Comparison of ENCODE assay signal across 8 mouse cellular contexts in genomic region chr1:23382037-23382436, GRCm38 (mm10). TPM values are rescaled to one million over a fixed set of nuclear protein-coding genes. Genes with fewer than 3 reads are reported as not detected.
A peak's percentile ranks its signal among the peaks of the same experiment; 100 is the strongest.
DNase-seq lines count a peak whose midpoint lies in the region; ATAC-seq lines count a peak whose summit lies in the region.

No protein-coding gene starts in this region.

- H3K27ac ChIP-seq in liver, embryonic 12.5 days = peak overlapping the region; percentile 92; the same call in 1 of the 2 replicates

- DNase-seq in embryo, embryonic 10.5 days (ENCODE audit: low spot score) = peak; percentile 18
- DNase-seq in embryo, embryonic 9.5 days (ENCODE audit: extremely low spot score) = no peak
- DNase-seq in retina, embryonic 14.5 days (ENCODE audit: low spot score) = peak; percentile 8
- no peak for DNase-seq in retina, postnatal 1 day
- DNase-seq in ovary, postnatal 36 days (ENCODE audit: low spot score) = no peak
- DNase-seq in layer of hippocampus, adult 8-10 months (ENCODE audit: low spot score in 2 of 2) = no peak

- peaks cover 67% of the 10 kb centered on the region for H3K4me1 ChIP-seq in liver, embryonic 12.5 days

- WGBS in liver, embryonic 12.5 days (ENCODE audit: insufficient replicate concordance) = 6% methylated on average over 9 of the region's 9 CpGs

- H3K36me3 ChIP-seq in liver, embryonic 12.5 days = peaks cover 19% of the 10 kb centered on the region

- H3K9ac ChIP-seq in liver, embryonic 12.5 days = peak overlapping the region; percentile 96

- peak overlapping the region; percentile 90 for H3K4me3 ChIP-seq in liver, embryonic 12.5 days

- no peaks in the 10 kb centered on the region for H3K27me3 ChIP-seq in liver, embryonic 12.5 days (replicated peaks)

- H3K9me3 ChIP-seq in liver, embryonic 12.5 days (replicated peaks) = no peaks in the 10 kb centered on the region

- no peak for ATAC-seq in liver, embryonic 12.5 days
- no peak for ATAC-seq in activated CD4-positive, CD25-positive, alpha-beta regulatory T cell, adult 4 months

- peak overlapping the region; percentile 96 for H3K4me2 ChIP-seq in liver, embryonic 12.5 days

RNA-seq across cellular contexts. Expression of gene Ogfrl1, which starts 15.5 kb away (rescaled TPM):
- 21.3 and 24.0 TPM in 2 replicates for polyA plus RNA-seq in liver, embryonic 12.5 days (2016; fragmentation: Nextera tagmentation; extraction: Ambion mirVana)
- under 1 TPM; 0.55 to 0.90 TPM for polyA plus RNA-seq in activated CD4-positive, CD25-positive, alpha-beta regulatory T cell, adult 4 months (2017; shearing (Covaris generic))
- total RNA-seq in layer of hippocampus, adult 8-10 months (2022) = 100 to 1,000 TPM; 111 to 145 (median 126) TPM

Comparison
In these comparisons a context has a peak if more than half of its experiments do, and no peak if none do; other contexts are left out.
1. DNase-seq: peak in embryo, embryonic 10.5 days (single experiment) and retina, embryonic 14.5 days (single experiment); none in embryo, embryonic 9.5 days (single experiment), retina, postnatal 1 day (single experiment), ovary, postnatal 36 days (single experiment) and layer of hippocampus, adult 8-10 months (0 of 2).
2. RNA of gene Ogfrl1, which starts 15.5 kb away (polyA plus RNA-seq): 21.3 to 24.0 TPM in liver, embryonic 12.5 days; 0.55 to 0.90 TPM in activated CD4-positive, CD25-positive, alpha-beta regulatory T cell, adult 4 months; every median in the first group is over 10 times any median in the second.